Mouse (Mus musculus) G1E-ER4 (cell line): ENCODE results near the gene Crtc3. TPM values are rescaled to one million over a fixed set of nuclear protein-coding genes. Genes with fewer than 3 reads are reported as not detected.

Source experiments
- GATA1 ChIP-seq: IDR thresholded peaks from one replicate; pipeline ENCODE4 v1.8.0; 2012; ENCODE audit warnings: low read length, inconsistent platforms
- polyA plus RNA-seq: library from polyadenylated mRNA; stranded (reverse); fragments of >175 nt; gene quantifications from 2 replicates; pipeline ENCODE4 v1.2.3, GENCODE M21; 2012

Crtc3 gene
- polyA plus RNA-seq, 1 experiment = 43.6 TPM

DNA sequence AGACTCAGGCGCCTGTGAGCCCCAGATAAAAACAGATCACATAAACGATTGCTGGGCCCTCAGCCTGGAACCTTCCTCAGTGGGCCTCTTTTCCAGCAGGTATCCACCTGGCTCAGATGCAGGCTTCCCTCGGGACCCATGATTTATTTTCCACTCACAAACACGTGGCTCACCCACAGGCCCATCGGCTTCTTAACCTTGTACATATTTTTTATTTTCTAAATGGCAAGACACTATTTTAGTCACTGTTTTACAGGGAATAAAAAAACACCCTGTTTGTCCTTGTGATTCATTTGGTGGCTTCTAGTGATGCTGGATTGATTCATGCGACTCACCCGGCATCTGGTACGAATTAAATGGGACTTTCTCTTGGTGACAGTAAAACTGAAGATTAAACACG is 127.4 kb downstream of the Crtc3 start:
- no peak for TF ChIP-seq GATA1

- no peak for TF ChIP-seq GATA1
Observed at GRCm38 (mm10) chr7:80558572-80558971, 130.1 kb downstream of the Crtc3 start.

DNA sequence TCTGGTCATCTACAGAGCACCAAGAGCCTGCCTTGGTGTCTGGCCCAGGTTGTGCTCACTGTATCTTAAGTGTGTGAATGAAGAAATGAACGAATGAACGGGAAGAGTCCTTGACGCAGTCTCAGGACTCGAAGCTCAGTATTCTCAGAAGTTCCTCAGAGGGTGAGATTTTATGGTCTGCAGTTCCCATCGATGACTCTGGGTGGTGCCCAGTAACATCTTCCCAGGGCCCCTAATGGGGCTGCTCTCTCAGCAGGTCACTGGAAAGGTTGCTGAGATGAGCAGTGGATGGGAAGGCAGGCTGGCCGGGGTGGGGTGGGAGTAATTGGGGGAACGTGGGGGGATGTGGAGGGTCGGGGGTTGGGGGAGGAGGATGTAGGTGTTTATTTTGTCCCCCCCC is 130.6 kb downstream of the Crtc3 start:
- no peak for TF ChIP-seq GATA1

DNA sequence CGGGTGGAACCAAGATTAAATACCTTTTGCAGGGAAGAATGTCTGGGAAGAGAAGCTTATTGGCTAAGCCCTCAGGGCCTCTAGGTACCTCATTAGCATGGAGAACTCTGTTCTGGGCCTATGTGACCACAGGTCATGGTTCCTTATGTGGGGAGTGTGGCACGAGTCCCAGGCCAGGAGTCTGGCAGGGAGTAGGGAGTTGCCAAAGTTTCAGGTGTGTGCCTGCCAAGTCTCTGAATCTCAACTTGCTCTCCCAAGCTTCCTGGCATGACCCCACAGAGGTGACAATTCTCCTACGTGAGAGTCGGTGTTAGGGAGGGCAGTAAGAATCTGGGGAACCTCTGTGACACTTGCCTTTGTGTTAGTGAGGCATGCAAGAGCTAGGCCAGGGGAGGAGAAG is 131.5 kb downstream of the Crtc3 start:
- no peak for TF ChIP-seq GATA1

DNA sequence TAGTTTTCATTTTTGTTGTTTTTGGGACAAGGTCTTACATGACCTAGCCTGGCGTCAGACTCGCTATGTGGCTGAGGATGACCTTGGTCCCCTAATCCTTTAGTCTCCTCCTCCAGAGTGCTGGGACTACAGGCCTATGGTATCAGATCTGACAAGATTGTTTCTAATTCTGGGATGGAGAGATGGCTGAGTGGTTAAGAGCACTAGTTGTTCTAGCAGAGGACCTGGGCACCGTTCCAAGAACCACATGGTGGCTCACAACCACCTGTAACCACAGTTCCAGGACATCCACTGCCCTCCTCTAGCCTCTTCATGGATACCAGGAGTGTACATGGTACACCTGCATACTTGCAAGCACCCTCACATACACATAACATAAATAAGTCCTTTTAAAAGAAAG is 132.5 kb downstream of the Crtc3 start:
- no peak for TF ChIP-seq GATA1

DNA sequence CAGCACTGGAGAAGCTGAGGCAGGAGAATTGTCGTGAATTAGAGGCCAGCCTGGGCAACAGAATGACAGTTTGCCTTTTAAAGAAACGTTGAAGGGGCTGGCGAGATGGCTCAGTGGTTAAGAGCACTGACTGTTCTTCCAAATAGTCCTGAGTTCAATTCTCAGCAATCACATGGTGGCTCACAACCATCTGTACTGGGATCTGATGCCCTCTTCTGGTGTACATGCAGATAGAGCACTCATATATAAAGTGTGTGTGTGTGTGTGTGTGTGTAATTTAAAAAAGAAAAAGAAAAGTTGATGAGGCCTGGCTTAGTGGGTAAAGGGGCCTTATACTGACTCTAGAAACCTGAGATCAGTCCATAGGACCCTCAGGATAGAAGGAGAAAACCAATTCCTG is 133.5 kb downstream of the Crtc3 start:
- TF ChIP-seq GATA1 = no peak

- no peak for TF ChIP-seq GATA1
Observed at GRCm38 (mm10) chr7:80554180-80555021, 134.3 kb downstream of the Crtc3 start.

GRCm38 (mm10) chr7:80548513-80549260 is 140.0 kb downstream of the Crtc3 start:
- no peak for TF ChIP-seq GATA1

DNA sequence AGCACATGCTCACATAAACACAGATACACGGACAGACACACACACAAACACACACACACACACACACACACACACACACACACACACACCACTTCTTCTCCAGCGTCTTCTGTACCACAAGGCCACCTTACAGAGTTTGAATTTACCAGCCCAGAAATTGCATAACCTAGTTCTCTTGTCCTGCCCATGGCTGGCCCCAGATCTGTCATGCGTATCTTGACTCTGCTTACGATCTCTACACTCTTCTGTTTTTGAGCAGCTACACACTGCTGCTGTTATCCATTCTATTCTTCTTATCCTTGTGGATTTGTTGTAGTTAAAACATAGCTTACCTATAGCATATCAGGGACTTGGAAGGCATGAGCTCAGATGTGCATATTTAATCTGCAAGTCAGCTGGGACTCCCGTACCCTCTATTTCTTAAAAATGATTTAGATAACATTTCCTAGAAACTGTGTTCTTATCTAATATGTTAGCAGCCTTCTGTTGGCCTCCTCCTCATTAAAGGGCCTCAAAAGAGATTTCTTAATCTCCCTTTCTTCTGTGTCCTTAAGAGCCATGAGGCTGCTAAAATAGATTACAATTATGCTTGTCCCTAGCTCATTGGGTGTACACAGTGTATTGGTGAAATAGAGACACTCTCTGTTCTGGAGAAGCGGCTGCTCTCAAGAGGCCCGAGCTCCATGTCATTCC is 146.4 kb downstream of the Crtc3 start:
- peak; percentile 99 for TF ChIP-seq GATA1

GRCm38 (mm10) chr7:80539581-80539980 is 149.1 kb downstream of the Crtc3 start:
- no peak for TF ChIP-seq GATA1

Other genes with a start within 250 kb of the Crtc3 start
- 152 and 215 TPM in 2 replicates for gene Blm, start 153.8 kb downstream of the Crtc3 start, polyA plus RNA-seq
- gene Iqgap1, start 137.1 kb upstream of the Crtc3 start, polyA plus RNA-seq = 12.6 and 12.7 TPM in 2 replicates
- 3.0 and 3.6 TPM in 2 replicates for gene Zscan2, start 172.0 kb upstream of the Crtc3 start, polyA plus RNA-seq
- gene Wdr73, start 212.4 kb upstream of the Crtc3 start, polyA plus RNA-seq = 20.3 and 30.1 TPM in 2 replicates
- 2.1 TPM in 2 replicates for gene Nmb, start 216.2 kb upstream of the Crtc3 start, polyA plus RNA-seq